Mouse (Mus musculus) c-Kit-positive CD71-negative TER-119-negative erythroid progenitor cells, embryonic 14.5 days (primary cell): ENCODE results near the gene Pheta2.
"Not testable (repeated sequence)": the region's sequence is repeated elsewhere in the genome, so short reads cannot be mapped to it uniquely, and the experiment has no call there.

Source experiments
- DNase-seq: peaks from one replicate; pipeline ENCODE4 v3.0.0-alpha.2; 2013; ENCODE audit warnings: low read depth

Pheta2 gene

GRCm38 (mm10) chr15:82368851-82369250, 30.1 kb downstream of the Pheta2 start:
- DNase-seq: no peak

GRCm38 (mm10) chr15:82372446-82372845, 33.7 kb downstream of the Pheta2 start:
- DNase-seq: no peak

- no peak for DNase-seq
Observed at GRCm38 (mm10) chr15:82372991-82373390, 34.2 kb downstream of the Pheta2 start.

- no peak for DNase-seq
Observed at GRCm38 (mm10) chr15:82374437-82374836, 35.7 kb downstream of the Pheta2 start.

- no peak for DNase-seq
Observed at GRCm38 (mm10) chr15:82375855-82376254, 37.1 kb downstream of the Pheta2 start.

- DNase-seq: no peak
Observed at GRCm38 (mm10) chr15:82376393-82377138, 37.8 kb downstream of the Pheta2 start.

GRCm38 (mm10) chr15:82377701-82378100, 39.0 kb downstream of the Pheta2 start:
- DNase-seq: no peak

- no peak for DNase-seq
Observed at GRCm38 (mm10) chr15:82378261-82379180, 39.8 kb downstream of the Pheta2 start.

GRCm38 (mm10) chr15:82379511-82379870, 40.7 kb downstream of the Pheta2 start:
- no peak for DNase-seq

GRCm38 (mm10) chr15:82379871-82380713, 41.4 kb downstream of the Pheta2 start, which contains the start of gene Cyp2d22:
Cyp2d22 (minus strand) TSS chr15:82380260.
- no peak for DNase-seq

- DNase-seq: no peak
Observed at GRCm38 (mm10) chr15:82380714-82381062, 41.9 kb downstream of the Pheta2 start.

- DNase-seq: no peak
Observed at GRCm38 (mm10) chr15:82382441-82382840, 43.7 kb downstream of the Pheta2 start.

GRCm38 (mm10) chr15:82385729-82386128, 47.0 kb downstream of the Pheta2 start:
- no peak for DNase-seq

- DNase-seq: not testable (repeated sequence)
Observed at GRCm38 (mm10) chr15:82389916-82390315, 51.2 kb downstream of the Pheta2 start.

- DNase-seq: not testable (repeated sequence)
Observed at GRCm38 (mm10) chr15:82393922-82394321, 55.2 kb downstream of the Pheta2 start, which contains the start of gene Cyp2d11. Cyp2d11 (minus strand) TSS chr15:82394022.
